ENCODE assay signal across 15 mouse cellular contexts in genomic region chr1:105802941-105803340, GRCm38 (mm10). TPM values are rescaled to one million over a fixed set of nuclear protein-coding genes. Genes with fewer than 3 reads are reported as not detected.
DNase-seq lines count a peak whose midpoint lies in the region; ATAC-seq and TF ChIP-seq lines count a peak whose summit lies in the region.
"Had no signal": no experiment of that assay in that cellular context is flagged by ENCODE, and none has a peak within 500 bp of the region (broad histone marks: within the 10 kb centered on the region; RNA-seq: fewer than 3 reads in every experiment).

No protein-coding gene starts in this region.

- H3K9me3 ChIP-seq in heart, embryonic 10.5 days, result no peaks in the 10 kb centered on the region
- H3K9me3 ChIP-seq in liver, embryonic 14.5 days (ENCODE audit: control insufficient read depth, low read length), result no peaks in the 10 kb centered on the region

- TF ChIP-seq CTCF in liver, embryonic 14.5 days (IDR thresholded peaks at IDR 0.05; ENCODE audit: low read depth), result no peak

- no peak for ATAC-seq in liver, embryonic 14.5 days (ENCODE audit: insufficient read depth)

- no peak overlapping the region for H3K4me3 ChIP-seq in heart, embryonic 10.5 days
- peak overlapping the region in 1 of 2 experiments; percentile 13; a peak in 1 of 4 replicates for H3K4me3 ChIP-seq in liver, embryonic 14.5 days (ENCODE audit: insufficient read depth in 1 of 2, low read depth in 2 of 2, low read length in 2 of 2)
- H3K4me3 ChIP-seq: layer of hippocampus, adult 2 months had no signal

- H3K36me3 ChIP-seq in heart, embryonic 10.5 days, result no peaks in the 10 kb centered on the region
- no peaks in the 10 kb centered on the region for H3K36me3 ChIP-seq in liver, embryonic 14.5 days (replicated peaks; ENCODE audit: control insufficient read depth, insufficient read depth, low read depth)

- H3K4me1 ChIP-seq in heart, embryonic 10.5 days, result peaks cover 7% of the 10 kb centered on the region
- peaks cover 0 to 25% of the 10 kb centered on the region in 2 experiments for H3K4me1 ChIP-seq in liver, embryonic 14.5 days (replicated peaks; ENCODE audit: control insufficient read depth in 2 of 2, insufficient read depth in 2 of 2, low read length in 1 of 2)

- TF ChIP-seq EP300 in liver, embryonic 14.5 days (IDR thresholded peaks at IDR 0.05; ENCODE audit: low read depth), result no peak

- peak overlapping the region; percentile 44; the same call in 1 of the 2 replicates for H3K27ac ChIP-seq in heart, embryonic 10.5 days
- H3K27ac ChIP-seq in liver, embryonic 14.5 days, result no peak overlapping the region
- H3K27ac ChIP-seq: layer of hippocampus, adult 2 months; macrophage had no signal

- H3K4me2 ChIP-seq in liver, embryonic 14.5 days (ENCODE audit: low read depth), result peak overlapping the region; percentile 33

- DNase-seq in heart, embryonic 10.5 days (ENCODE audit: low spot score), result no peak
- no peak for DNase-seq in heart, adult 18-20 months
- peak; percentile 29 for DNase-seq in 3134 (ENCODE audit: extremely low read depth, insufficient read length, low spot score)
- peak; percentile 2 for DNase-seq in c-Kit-negative CD71-positive TER-119-positive erythroid progenitor cells, embryonic 14.5 days (ENCODE audit: low read depth, low spot score)
- DNase-seq in liver, embryonic 14.5 days (ENCODE audit: low read depth in 3 of 3, low spot score in 3 of 3), result no peak
- no peak for DNase-seq in layer of hippocampus, adult 11-12 months (ENCODE audit: low spot score)
- DNase-seq in layer of hippocampus, adult 8-10 months (ENCODE audit: low spot score in 2 of 2), result no peak
- no peak for DNase-seq in retina, embryonic 14.5 days (ENCODE audit: low spot score)
- DNase-seq: adrenal gland, postnatal 14 days; cerebellum, adult 2 months; heart, postnatal 4 days; kidney, adult 8-10 months; right cerebral cortex, postnatal 4 days had no signal

- WGBS in heart, embryonic 10.5 days, result 37% methylated on average over 6 of the region's 6 CpGs
- 17% methylated on average over 6 of the region's 6 CpGs for WGBS in liver, embryonic 14.5 days (ENCODE audit: insufficient replicate concordance)

- H3K27me3 ChIP-seq in heart, embryonic 10.5 days (ENCODE audit: insufficient read depth, poor library complexity, severe bottlenecking), result no peaks in the 10 kb centered on the region
- H3K27me3 ChIP-seq in liver, embryonic 14.5 days (ENCODE audit: control insufficient read depth, insufficient read depth, low read length), result no peaks in the 10 kb centered on the region

- H3K9ac ChIP-seq in liver, embryonic 14.5 days (replicated peaks), result no peak overlapping the region

RNA-seq across cellular contexts. Expression of gene Tnfrsf11a, which starts 22.4 kb away (rescaled TPM):
- polyA plus RNA-seq in heart, embryonic 10.5 days (2016; fragmentation: Nextera tagmentation; extraction: Ambion mirVana), result 0.10 and 0.35 TPM in 2 replicates
- 1 to 10 TPM; 1.6 TPM for total RNA-seq in heart, adult 18-20 months (2021)
- polyA plus RNA-seq in liver, embryonic 14.5 days (2012; rRNA removed), result 0.32 and 0.33 TPM in 2 replicates
- polyA plus RNA-seq in liver, embryonic 14.5 days (2014; fragmentation: Nextera tagmentation; extraction: Ambion mirVana), result 0.18 and 0.27 TPM in 2 replicates
- 1 to 10 TPM; 2.1 to 7.0 (median 4.6) TPM for total RNA-seq in layer of hippocampus, adult 8-10 months (2022)

Comparison
In these comparisons a context has a peak if more than half of its experiments do, and no peak if none do; other contexts are left out.
1. DNase-seq: peak in 3134 (single experiment) and c-Kit-negative CD71-positive TER-119-positive erythroid progenitor cells, embryonic 14.5 days (single experiment); none in heart, embryonic 10.5 days (single experiment), heart, adult 18-20 months (0 of 2), liver, embryonic 14.5 days (0 of 3), layer of hippocampus, adult 11-12 months (single experiment), layer of hippocampus, adult 8-10 months (0 of 2) and retina, embryonic 14.5 days (single experiment).